In genomic region chr5:139387329-139388194, GRCm38 (mm10) we compare ENCODE assay signal across 7 mouse cellular contexts. TPM values are rescaled to one million over a fixed set of nuclear protein-coding genes. Genes with fewer than 3 reads are reported as not detected.
DNase-seq lines count a peak whose midpoint lies in the region; ATAC-seq and TF ChIP-seq lines count a peak whose summit lies in the region.

No protein-coding gene starts in this region.

- peak overlapping the region; percentile 38; the same call in 1 of the 2 replicates for H3K27ac ChIP-seq in midbrain, embryonic 10.5 days (replicated peaks)
- H3K27ac ChIP-seq in midbrain, embryonic 15.5 days: no peak overlapping the region
- no peak overlapping the region for H3K27ac ChIP-seq in forebrain, embryonic 14.5 days (ENCODE audit: low read depth, low read length)
- peak overlapping the region; percentile 65 for H3K27ac ChIP-seq in kidney, postnatal 0 days

- no peaks in the 10 kb centered on the region for H3K27me3 ChIP-seq in midbrain, embryonic 10.5 days (ENCODE audit: low read depth, poor library complexity, severe bottlenecking)
- no peaks in the 10 kb centered on the region for H3K27me3 ChIP-seq in midbrain, embryonic 15.5 days (replicated peaks)
- no peaks in the 10 kb centered on the region for H3K27me3 ChIP-seq in forebrain, embryonic 14.5 days (replicated peaks; ENCODE audit: control insufficient read depth, insufficient read depth, low read length)
- no peaks in the 10 kb centered on the region for H3K27me3 ChIP-seq in kidney, postnatal 0 days (ENCODE audit: insufficient read depth, low read length)

- H3K4me2 ChIP-seq in midbrain, embryonic 15.5 days: no peak overlapping the region
- no peak overlapping the region for H3K4me2 ChIP-seq in forebrain, embryonic 14.5 days (ENCODE audit: low read length)
- H3K4me2 ChIP-seq in kidney, postnatal 0 days (ENCODE audit: low read length): no peak overlapping the region

- no peaks in the 10 kb centered on the region for H3K9me3 ChIP-seq in midbrain, embryonic 10.5 days (replicated peaks)
- no peaks in the 10 kb centered on the region for H3K9me3 ChIP-seq in midbrain, embryonic 15.5 days
- H3K9me3 ChIP-seq in forebrain, embryonic 14.5 days (replicated peaks; ENCODE audit: control insufficient read depth, low read length): no peaks in the 10 kb centered on the region
- no peaks in the 10 kb centered on the region for H3K9me3 ChIP-seq in kidney, postnatal 0 days (replicated peaks; ENCODE audit: low read length)

- ATAC-seq in midbrain, embryonic 15.5 days (replicated peaks): no peak
- peak; percentile 15; the same call in 1 of the 2 replicates for ATAC-seq in forebrain, embryonic 14.5 days
- no peak for ATAC-seq in kidney, postnatal 0 days (replicated peaks; ENCODE audit: low FRiP score, low read depth)
- no peak for ATAC-seq in inflammation-experienced regulatory T-cells, adult 6 months

- no peak for DNase-seq in midbrain, embryonic 10.5 days (ENCODE audit: low spot score)
- DNase-seq in forebrain, embryonic 14.5 days (ENCODE audit: low spot score): no peak
- no peak for DNase-seq in kidney, postnatal 0 days (ENCODE audit: low spot score)
- peak; percentile 73 for DNase-seq in lung, postnatal 36 days
- DNase-seq in layer of hippocampus, postnatal 14 days (ENCODE audit: low spot score in 2 of 2): no peak

- 89% methylated on average over 10 of the region's 10 CpGs for WGBS in midbrain, embryonic 10.5 days
- 83% methylated on average over 10 of the region's 10 CpGs for WGBS in midbrain, embryonic 15.5 days
- 85% methylated on average over 10 of the region's 10 CpGs for WGBS in forebrain, embryonic 14.5 days
- WGBS in kidney, postnatal 0 days: 58% methylated on average over 10 of the region's 10 CpGs

- H3K4me3 ChIP-seq in midbrain, embryonic 10.5 days: no peak overlapping the region
- no peak overlapping the region for H3K4me3 ChIP-seq in midbrain, embryonic 15.5 days
- no peak overlapping the region for H3K4me3 ChIP-seq in forebrain, embryonic 14.5 days (ENCODE audit: low read depth, low read length)
- H3K4me3 ChIP-seq in kidney, postnatal 0 days (replicated peaks; ENCODE audit: low read depth, low read length): no peak overlapping the region

- H3K9ac ChIP-seq in midbrain, embryonic 15.5 days: no peak overlapping the region
- H3K9ac ChIP-seq in forebrain, embryonic 14.5 days (ENCODE audit: low read length): no peak overlapping the region
- H3K9ac ChIP-seq in kidney, postnatal 0 days (ENCODE audit: low read depth, low read length): no peak overlapping the region

- H3K4me1 ChIP-seq in midbrain, embryonic 10.5 days: peaks cover 41% of the 10 kb centered on the region
- H3K4me1 ChIP-seq in midbrain, embryonic 15.5 days: peaks cover 27% of the 10 kb centered on the region
- H3K4me1 ChIP-seq in forebrain, embryonic 14.5 days (ENCODE audit: control insufficient read depth, insufficient read depth, low read length): no peaks in the 10 kb centered on the region
- peaks cover 46% of the 10 kb centered on the region for H3K4me1 ChIP-seq in kidney, postnatal 0 days (replicated peaks; ENCODE audit: insufficient read depth, low read length)

- TF ChIP-seq CTCF in kidney, postnatal 0 days (IDR thresholded peaks at IDR 0.05; ENCODE audit: low read depth): no peak

- H3K36me3 ChIP-seq in midbrain, embryonic 10.5 days: 0 out of 2 replicates have a peak, but pooled peaks cover 1% of the 10 kb centered on the region
- H3K36me3 ChIP-seq in midbrain, embryonic 15.5 days (replicated peaks): no peaks in the 10 kb centered on the region
- H3K36me3 ChIP-seq in forebrain, embryonic 14.5 days (ENCODE audit: control insufficient read depth, insufficient read depth, low read length): no peaks in the 10 kb centered on the region
- H3K36me3 ChIP-seq in kidney, postnatal 0 days (ENCODE audit: insufficient read depth, low read length): no peaks in the 10 kb centered on the region

RNA-seq across cellular contexts. Expression of gene Gpr146, which starts 10.1 kb away (rescaled TPM):
- 1.7 and 2.0 TPM in 2 replicates for polyA plus RNA-seq in midbrain, embryonic 10.5 days (2016; fragmentation: Nextera tagmentation; extraction: Ambion mirVana)
- 2.5 and 2.7 TPM in 2 replicates for polyA plus RNA-seq in midbrain, embryonic 15.5 days (2015; fragmentation: Nextera tagmentation; extraction: Ambion mirVana)
- polyA plus RNA-seq in forebrain, embryonic 14.5 days (2014; fragmentation: Nextera tagmentation; extraction: Ambion mirVana): 0.85 and 0.93 TPM in 2 replicates
- 7.6 and 7.8 TPM in 2 replicates for polyA plus RNA-seq in kidney, postnatal 0 days (2015; fragmentation: Nextera tagmentation; extraction: Ambion mirVana)
- polyA plus RNA-seq in inflammation-experienced regulatory T-cells, adult 6 months (2017; shearing (Covaris generic)): 1 to 10 TPM; 3.9 to 5.8 (median 5.2) TPM
- 10 to 100 TPM; 10.1 to 11.8 TPM for total RNA-seq in layer of hippocampus, postnatal 14 days (2021)

RNA-seq across cellular contexts. Expression of gene C130050O18Rik, which starts 17.5 kb away (rescaled TPM):
- polyA plus RNA-seq in midbrain, embryonic 10.5 days (2016; fragmentation: Nextera tagmentation; extraction: Ambion mirVana): 0.32 and 0.39 TPM in 2 replicates
- polyA plus RNA-seq in midbrain, embryonic 15.5 days (2015; fragmentation: Nextera tagmentation; extraction: Ambion mirVana): 0.18 and 0.33 TPM in 2 replicates
- 0.18 TPM in 1 of 2 replicates, not detected in the other for polyA plus RNA-seq in forebrain, embryonic 14.5 days (2014; fragmentation: Nextera tagmentation; extraction: Ambion mirVana)
- 1.2 and 1.5 TPM in 2 replicates for polyA plus RNA-seq in kidney, postnatal 0 days (2015; fragmentation: Nextera tagmentation; extraction: Ambion mirVana)
- polyA plus RNA-seq in inflammation-experienced regulatory T-cells, adult 6 months (2017; shearing (Covaris generic)): not detected
- total RNA-seq in layer of hippocampus, postnatal 14 days (2021): under 1 TPM; 0.17 to 0.21 TPM

RNA-seq across cellular contexts. Expression of gene Cyp2w1, which starts 35.1 kb away (rescaled TPM):
- not detected in 2 replicates for polyA plus RNA-seq in midbrain, embryonic 10.5 days (2016; fragmentation: Nextera tagmentation; extraction: Ambion mirVana)
- polyA plus RNA-seq in midbrain, embryonic 15.5 days (2015; fragmentation: Nextera tagmentation; extraction: Ambion mirVana): 0.46 TPM in 1 of 2 replicates, not detected in the other
- polyA plus RNA-seq in forebrain, embryonic 14.5 days (2014; fragmentation: Nextera tagmentation; extraction: Ambion mirVana): not detected in 2 replicates
- not detected in 2 replicates for polyA plus RNA-seq in kidney, postnatal 0 days (2015; fragmentation: Nextera tagmentation; extraction: Ambion mirVana)
- polyA plus RNA-seq in inflammation-experienced regulatory T-cells, adult 6 months (2017; shearing (Covaris generic)): not detected
- not detected for total RNA-seq in layer of hippocampus, postnatal 14 days (2021)

RNA-seq across cellular contexts. Expression of gene Gper1, which starts 35.4 kb away (rescaled TPM):
- polyA plus RNA-seq in midbrain, embryonic 10.5 days (2016; fragmentation: Nextera tagmentation; extraction: Ambion mirVana): 0.77 and 2.5 TPM in 2 replicates
- 8.2 and 9.5 TPM in 2 replicates for polyA plus RNA-seq in midbrain, embryonic 15.5 days (2015; fragmentation: Nextera tagmentation; extraction: Ambion mirVana)
- polyA plus RNA-seq in forebrain, embryonic 14.5 days (2014; fragmentation: Nextera tagmentation; extraction: Ambion mirVana): 10.0 and 10.2 TPM in 2 replicates
- polyA plus RNA-seq in kidney, postnatal 0 days (2015; fragmentation: Nextera tagmentation; extraction: Ambion mirVana): 11.3 and 11.9 TPM in 2 replicates
- not detected for polyA plus RNA-seq in inflammation-experienced regulatory T-cells, adult 6 months (2017; shearing (Covaris generic))
- 1 to 10 TPM; 3.0 to 3.5 TPM for total RNA-seq in layer of hippocampus, postnatal 14 days (2021)

RNA-seq across cellular contexts. Expression of gene Cox19, which starts 36.3 kb away (rescaled TPM):
- polyA plus RNA-seq in midbrain, embryonic 10.5 days (2016; fragmentation: Nextera tagmentation; extraction: Ambion mirVana): 123 and 134 TPM in 2 replicates
- 106 and 108 TPM in 2 replicates for polyA plus RNA-seq in midbrain, embryonic 15.5 days (2015; fragmentation: Nextera tagmentation; extraction: Ambion mirVana)
- 127 and 155 TPM in 2 replicates for polyA plus RNA-seq in forebrain, embryonic 14.5 days (2014; fragmentation: Nextera tagmentation; extraction: Ambion mirVana)
- 116 TPM in 2 replicates for polyA plus RNA-seq in kidney, postnatal 0 days (2015; fragmentation: Nextera tagmentation; extraction: Ambion mirVana)
- 10 to 100 TPM; 52.5 to 66.7 (median 65.2) TPM for polyA plus RNA-seq in inflammation-experienced regulatory T-cells, adult 6 months (2017; shearing (Covaris generic))
- 10 to 100 TPM; 73.6 to 79.4 TPM for total RNA-seq in layer of hippocampus, postnatal 14 days (2021)

Comparison
In these comparisons a context has a peak if more than half of its experiments do, and no peak if none do; other contexts are left out.
1. H3K27ac ChIP-seq: peak in midbrain, embryonic 10.5 days (single experiment) and kidney, postnatal 0 days (single experiment); none in midbrain, embryonic 15.5 days (single experiment) and forebrain, embryonic 14.5 days (single experiment).